Mouse (Mus musculus): ENCODE measurements around the gene Ptpn1.

Ptpn1 gene

GRCm38 (mm10) chr2:167972146-167972545 lies 40.3 kb downstream of the Ptpn1 start:
- DNase-seq (ENCODE audit: low read depth, low spot score): no peak

- no peak for DNase-seq (ENCODE audit: low read depth, low spot score)
Observed at GRCm38 (mm10) chr2:167972809-167973208, 41.0 kb downstream of the Ptpn1 start.

DNA sequence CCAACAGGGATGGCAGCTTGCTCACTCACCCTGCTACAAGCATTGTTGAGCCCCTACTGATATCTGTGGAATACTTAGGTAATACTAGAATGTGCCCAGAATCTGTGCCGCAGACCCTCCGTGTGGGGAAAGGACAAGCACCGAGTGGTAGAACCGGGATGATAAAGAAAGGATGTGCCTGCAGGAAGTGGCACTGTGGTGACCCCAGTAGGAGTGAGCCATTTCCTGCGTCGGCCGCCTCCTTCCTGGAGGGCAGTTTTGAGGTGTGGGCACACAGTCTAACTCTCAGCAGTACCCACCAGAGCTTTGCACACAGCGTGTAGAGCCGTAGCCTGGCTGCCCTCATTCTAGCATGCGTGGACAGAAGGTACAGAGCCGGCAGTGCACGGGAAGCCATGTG lies 43.9 kb downstream of the Ptpn1 start:
- no peak for DNase-seq (ENCODE audit: low read depth, low spot score)

DNA sequence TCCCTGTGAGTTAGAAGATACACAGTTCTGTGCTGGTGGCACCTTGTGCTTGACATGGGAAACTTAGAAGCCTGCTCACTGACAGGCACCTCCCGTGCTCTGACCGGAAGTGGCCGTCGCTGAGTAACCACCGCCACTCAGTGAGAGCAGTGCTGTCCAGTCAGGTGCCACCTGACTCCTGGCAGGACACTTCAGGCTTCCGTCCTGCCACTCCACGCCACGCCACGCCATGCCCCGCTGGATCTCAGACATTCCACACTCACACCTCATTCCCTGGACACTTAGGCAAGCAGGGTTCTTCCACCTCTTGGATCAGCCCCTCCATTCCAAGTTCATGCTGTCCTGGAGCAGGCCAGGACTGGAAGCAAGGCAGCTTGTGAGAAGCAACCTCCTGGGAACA lies 46.4 kb downstream of the Ptpn1 start:
- no peak for DNase-seq (ENCODE audit: low read depth, low spot score)

DNA sequence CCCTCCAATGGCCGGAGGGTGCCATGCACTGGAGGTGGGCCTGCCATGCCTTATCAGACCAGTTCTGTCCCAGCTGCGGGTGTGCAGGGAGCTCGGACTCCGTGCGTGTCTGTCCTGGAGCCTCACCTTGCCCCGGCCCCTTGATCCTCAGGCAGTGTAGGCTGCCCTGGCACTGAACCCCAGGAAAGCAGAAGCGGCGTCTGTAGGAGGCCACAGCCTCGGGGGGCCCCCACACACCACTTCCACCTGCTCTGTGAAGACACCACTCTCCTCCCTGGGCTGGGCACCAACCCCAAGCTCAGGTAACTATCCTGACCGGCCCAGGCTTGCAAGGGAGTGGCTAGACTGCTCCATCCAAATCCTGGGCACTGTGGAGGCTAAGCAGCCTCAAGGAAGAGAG lies 48.5 kb downstream of the Ptpn1 start:
- DNase-seq (ENCODE audit: low read depth, low spot score): no peak

- peak; percentile 31 for DNase-seq (ENCODE audit: low read depth, low spot score)
Observed at GRCm38 (mm10) chr2:167982646-167983045, 50.8 kb downstream of the Ptpn1 start.

DNA sequence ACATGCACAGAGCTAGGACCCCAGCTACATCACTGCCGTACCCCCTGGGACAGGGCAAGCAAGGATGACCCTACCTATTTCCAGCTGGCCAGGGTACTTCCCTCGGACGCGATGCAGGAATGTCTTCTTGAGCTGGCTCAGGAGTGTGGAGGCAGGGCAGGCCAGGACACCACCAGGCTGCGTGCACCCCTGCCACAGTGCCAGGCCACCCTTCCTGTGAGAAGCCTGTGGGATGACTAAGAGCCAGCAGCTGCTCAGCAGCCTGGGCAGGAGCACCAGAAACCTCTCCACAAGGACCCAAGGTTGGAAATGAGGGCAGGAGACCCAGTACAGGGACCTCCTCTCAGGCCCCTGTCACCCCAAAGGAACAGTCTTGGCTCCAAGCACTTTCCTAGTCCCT lies 52.5 kb downstream of the Ptpn1 start:
- DNase-seq (ENCODE audit: low read depth, low spot score): no peak

- DNase-seq (ENCODE audit: low read depth, low spot score): peak; percentile 31
Observed at GRCm38 (mm10) chr2:167984946-167985345, 53.1 kb downstream of the Ptpn1 start.

DNA sequence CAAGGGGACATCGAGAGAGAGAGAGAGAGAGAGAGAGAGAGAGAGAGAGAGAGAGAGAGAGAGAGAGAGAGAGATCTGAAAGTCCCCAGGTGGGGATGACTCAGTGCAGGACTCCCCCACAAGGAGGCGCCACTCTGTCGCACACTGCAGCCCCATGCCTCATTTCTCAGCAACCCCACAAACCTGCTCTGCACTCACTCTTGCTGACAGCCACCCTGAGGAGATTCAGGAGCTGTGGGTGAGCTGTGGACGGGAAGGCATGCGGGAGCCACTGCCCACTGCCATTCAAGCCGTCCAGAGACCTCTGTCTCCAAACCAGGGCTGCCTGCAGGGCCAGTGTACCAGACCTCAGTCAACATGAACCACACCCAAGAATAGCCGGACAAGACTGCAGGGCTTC lies 54.9 kb downstream of the Ptpn1 start:
- DNase-seq (ENCODE audit: low read depth, low spot score): peak; percentile 84

- no peak for DNase-seq (ENCODE audit: low read depth, low spot score)
Observed at GRCm38 (mm10) chr2:167987640-167988039, 55.8 kb downstream of the Ptpn1 start.

DNA sequence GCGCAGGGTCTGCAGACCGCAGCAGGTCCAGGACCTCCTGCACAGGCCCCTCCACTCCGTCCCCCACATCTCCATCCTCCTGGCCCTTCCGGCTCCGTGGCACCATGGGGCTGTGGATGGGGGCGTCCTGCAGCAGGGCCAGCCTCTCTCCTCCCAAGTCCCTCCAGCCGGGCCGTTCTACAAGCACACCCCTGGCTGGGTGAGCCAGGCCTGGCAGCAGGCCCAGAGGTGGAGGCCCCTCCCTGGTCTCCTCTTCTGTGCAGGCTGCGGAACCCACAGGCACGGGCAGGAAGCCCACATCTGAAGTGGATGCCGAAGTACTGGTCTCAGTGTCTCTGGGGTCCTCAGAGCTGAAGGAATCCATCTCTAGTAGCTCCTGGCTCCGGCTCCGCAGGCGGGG lies 57.5 kb downstream of the Ptpn1 start:
- peak; percentile 45 for DNase-seq (ENCODE audit: low read depth, low spot score)

GRCm38 (mm10) chr2:167993260-167993659 lies 61.4 kb downstream of the Ptpn1 start:
- no peak for DNase-seq (ENCODE audit: low read depth, low spot score)

DNA sequence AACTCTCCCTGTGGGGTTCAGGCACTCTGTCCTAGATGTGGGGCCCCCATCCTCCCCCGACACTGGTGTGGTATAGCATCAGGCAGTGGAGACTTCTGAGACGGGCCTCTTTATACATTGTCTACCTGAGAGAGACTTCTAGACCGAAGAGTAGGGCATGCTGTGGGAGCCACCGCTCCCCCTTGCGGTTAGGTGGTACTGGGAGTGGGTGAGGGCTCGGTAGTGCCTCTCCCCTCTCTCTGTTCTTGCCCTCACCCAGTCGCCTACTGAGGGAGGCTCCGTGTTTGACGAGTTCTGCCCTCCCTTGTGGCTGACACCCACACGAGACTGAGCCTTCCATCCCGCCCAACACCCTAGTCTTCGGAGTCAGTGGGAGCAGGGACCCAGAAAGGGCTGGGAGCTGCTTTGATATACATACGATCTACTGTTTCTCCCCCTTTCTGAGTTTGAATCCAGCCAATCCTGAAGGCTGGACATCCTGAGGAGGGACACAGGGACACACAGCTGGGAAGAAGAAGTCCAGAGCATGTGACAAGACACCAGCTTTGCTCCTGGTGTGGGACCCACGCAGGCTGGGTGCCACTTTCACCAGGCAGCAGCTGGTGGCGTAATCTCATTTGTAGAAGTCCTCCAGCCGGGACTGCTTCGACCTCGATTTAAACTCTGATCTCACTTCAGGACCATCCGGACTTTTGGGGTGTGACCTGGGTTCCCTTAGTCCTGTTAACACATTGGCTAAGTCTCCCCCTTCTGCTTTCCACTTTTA lies 64.2 kb downstream of the Ptpn1 start:
- DNase-seq (ENCODE audit: low read depth, low spot score): peak; percentile 54

DNA sequence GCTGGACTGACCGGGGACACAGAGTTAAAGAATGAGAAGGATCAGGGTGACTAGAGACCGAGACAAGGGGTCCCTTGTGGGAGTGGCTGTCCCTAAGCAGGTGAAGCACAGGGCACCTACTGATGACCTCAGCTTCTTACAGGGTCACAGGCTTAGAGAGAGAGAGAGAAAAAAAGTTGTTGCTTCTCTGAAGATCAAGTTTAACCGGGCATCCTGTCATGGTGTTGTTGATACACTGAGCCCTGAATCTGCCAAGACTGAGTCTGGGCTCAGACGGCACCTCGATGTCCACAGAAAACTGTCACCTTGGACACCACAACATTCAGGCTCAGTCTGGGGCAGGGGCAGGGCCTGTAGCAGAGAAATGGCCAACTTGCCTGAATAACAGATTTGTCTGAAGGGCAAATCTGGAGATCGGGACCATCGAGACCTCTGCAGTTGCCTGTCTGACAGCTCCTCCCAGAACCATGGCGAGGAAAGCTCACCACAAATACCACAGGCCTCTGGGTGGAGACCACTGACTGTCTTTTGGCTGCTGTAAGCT lies 64.9 kb downstream of the Ptpn1 start:
- peak; percentile 61 for DNase-seq (ENCODE audit: low read depth, low spot score)

- peak; percentile 80 for DNase-seq (ENCODE audit: low read depth, low spot score)
Observed at GRCm38 (mm10) chr2:167997562-167997961, 65.7 kb downstream of the Ptpn1 start.

DNA sequence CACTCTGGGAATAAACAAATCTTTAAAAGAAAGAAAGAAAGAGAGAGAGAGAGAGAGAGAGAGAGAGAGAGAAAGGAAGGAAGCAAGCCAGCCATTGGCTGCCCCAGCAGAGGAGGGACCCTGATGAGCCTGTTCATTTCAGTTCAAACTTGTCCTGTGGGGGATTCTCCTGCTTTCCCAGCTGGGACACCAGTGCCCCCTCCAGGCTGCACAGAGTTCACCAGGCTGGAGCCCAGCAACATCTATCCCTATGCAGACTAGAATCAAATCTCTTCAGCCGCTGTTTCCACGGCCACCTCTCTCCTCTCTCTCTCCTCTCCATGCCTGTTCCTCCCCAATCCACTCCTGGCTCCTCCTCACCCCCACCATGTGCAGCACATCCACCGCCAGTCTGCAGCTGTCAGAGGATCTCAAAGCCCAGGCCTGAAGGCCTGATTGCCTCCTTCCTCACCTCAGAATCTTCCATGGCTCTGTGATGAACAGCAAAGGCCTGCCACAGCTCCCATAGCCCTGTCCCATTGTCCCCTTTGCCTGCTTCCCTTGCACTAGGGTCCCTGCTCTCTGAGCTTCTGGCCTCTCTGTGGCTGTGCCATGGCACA lies 67.4 kb downstream of the Ptpn1 start:
- no peak for DNase-seq (ENCODE audit: low read depth, low spot score)

- no peak for DNase-seq (ENCODE audit: low read depth, low spot score)
Observed at GRCm38 (mm10) chr2:168002188-168002587, 70.3 kb downstream of the Ptpn1 start.

DNA sequence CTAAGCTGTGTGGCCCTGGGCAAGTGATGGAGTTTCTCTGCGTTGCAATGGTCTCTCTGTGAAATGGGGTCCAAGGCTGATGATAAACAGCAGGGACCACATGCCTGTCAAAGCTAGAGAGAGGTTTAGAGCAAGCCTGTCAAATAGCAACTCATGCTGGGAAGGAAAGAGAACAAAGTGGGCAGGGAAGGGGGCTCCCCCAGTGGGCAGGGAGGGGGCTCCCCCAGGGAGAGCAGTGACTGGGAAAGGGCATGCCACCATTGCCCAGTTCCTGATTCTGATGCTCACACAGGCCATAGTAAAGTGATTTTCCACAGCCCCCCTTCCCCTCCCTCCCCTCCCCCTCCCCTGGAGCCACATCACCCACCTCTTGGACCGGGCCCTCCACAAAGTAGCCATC lies 71.0 kb downstream of the Ptpn1 start:
- no peak for DNase-seq (ENCODE audit: low read depth, low spot score)

DNA sequence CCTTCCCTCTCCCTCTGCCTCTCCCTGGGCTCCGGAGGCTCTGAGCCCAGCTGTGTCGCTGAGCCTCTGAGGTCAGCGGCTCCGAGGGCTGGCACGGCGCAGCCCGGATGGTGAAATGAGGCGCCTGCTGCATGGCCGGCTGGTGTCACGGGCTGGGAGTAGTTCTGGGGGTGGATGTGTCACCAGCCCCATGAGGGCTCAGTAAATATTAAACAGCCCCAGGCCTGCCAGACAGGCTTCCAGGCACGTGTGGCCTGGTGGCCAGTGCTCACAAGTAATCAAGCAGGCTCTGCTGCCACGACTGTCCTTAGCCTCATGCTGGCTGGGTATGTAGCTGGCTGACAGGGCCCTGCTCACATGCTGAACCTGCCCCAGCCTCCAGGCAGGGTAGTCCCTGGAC lies 71.6 kb downstream of the Ptpn1 start:
- DNase-seq (ENCODE audit: low read depth, low spot score): no peak

DNA sequence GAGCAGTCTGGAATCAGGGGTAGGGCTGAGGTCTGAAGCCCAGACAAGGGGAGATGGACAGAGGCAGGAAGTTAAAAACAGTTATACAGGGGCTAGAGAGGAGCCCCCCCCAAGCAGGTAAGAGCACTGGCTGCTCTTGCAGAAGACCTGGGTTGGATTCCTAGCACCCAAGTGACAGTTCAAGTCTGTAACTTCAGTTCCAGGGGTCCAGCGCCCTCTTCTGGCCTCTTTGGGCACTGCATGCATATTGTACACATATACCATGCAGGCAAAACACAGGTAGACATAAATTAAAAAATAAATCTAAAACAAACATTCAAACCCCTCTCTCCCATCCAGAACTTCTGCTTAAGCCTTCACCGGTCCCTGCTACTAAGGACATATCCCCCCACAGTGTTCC lies 72.5 kb downstream of the Ptpn1 start:
- DNase-seq (ENCODE audit: low read depth, low spot score): peak; percentile 45

GRCm38 (mm10) chr2:168005005-168005404 lies 73.1 kb downstream of the Ptpn1 start:
- DNase-seq (ENCODE audit: low read depth, low spot score): no peak

- DNase-seq (ENCODE audit: low read depth, low spot score): no peak
Observed at GRCm38 (mm10) chr2:168005616-168006015, 73.8 kb downstream of the Ptpn1 start.

- DNase-seq (ENCODE audit: low read depth, low spot score): no peak
Observed at GRCm38 (mm10) chr2:168006489-168006888, 74.6 kb downstream of the Ptpn1 start.

All from CD4-positive, CD25-positive, alpha-beta regulatory T cell, adult 2 months (primary cell).